Mouse (Mus musculus): Measurements from ENCODE around the gene Ipcef1. TPM values are rescaled to one million over a fixed set of nuclear protein-coding genes. Genes with fewer than 3 reads are reported as not detected.
A peak's percentile ranks its signal among the peaks of the same experiment; 100 is the strongest.

Gene Ipcef1
- polyA plus RNA-seq, 1 experiment from 2014 or later: 1.4 TPM

DNA sequence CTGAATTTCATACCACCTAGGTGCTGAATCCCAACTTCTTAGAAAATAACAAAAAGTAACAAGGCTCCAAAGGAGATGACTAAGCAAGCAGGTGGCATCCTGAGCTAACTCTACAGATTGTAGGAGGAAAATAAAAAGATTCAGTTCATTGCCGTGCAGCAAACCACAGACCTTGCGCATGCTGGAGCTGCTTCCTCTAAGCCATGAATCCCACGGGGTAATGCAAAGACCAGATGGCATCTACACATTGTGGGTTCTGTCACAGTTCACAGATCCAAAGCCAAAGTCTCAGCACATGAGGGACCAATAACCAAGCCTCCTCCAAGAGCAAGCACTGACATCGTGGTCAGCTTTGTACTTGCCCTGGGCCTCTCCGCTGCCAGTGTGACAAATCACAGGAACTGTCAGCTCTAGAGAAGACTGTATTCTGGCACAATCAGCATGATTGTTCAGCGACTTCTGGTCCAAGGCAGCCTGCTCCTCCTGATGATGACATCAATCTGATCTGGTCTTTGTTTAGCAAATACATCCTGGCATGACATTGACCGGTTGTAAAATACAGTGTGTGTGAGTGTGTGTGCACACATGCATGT, 204.0 kb downstream of the Ipcef1 start:
- Histone ChIP-seq H3K4me3 (no peak overlapping the region), H3K27ac (replicated peaks) (no peak overlapping the region), H3K36me3 (no peaks in the 10 kb centered on the region), H3K9ac (replicated peaks) (no peak overlapping the region), H3K9me3 (no peaks in the 10 kb centered on the region), H3K27me3 (no peaks in the 10 kb centered on the region), H3K4me1 (no peaks in the 10 kb centered on the region), H3K4me2 (replicated peaks) (no peak overlapping the region)
- no peak for ATAC-seq (replicated peaks)
- WGBS: 58% methylated on average over 7 of the region's 7 CpGs

GRCm38 (mm10) chr10:6846283-6846682, 206.0 kb downstream of the Ipcef1 start:
- no peaks in the 10 kb centered on the region for H3K9me3 ChIP-seq
- H3K9ac ChIP-seq (replicated peaks): no peak overlapping the region
- no peak overlapping the region for H3K4me2 ChIP-seq (replicated peaks)
- no peak overlapping the region for H3K27ac ChIP-seq (replicated peaks)
- no peaks in the 10 kb centered on the region for H3K36me3 ChIP-seq
- no peak overlapping the region for H3K4me3 ChIP-seq
- WGBS: 44% methylated on average over 1 of the region's 1 CpGs
- H3K4me1 ChIP-seq: no peaks in the 10 kb centered on the region
- no peaks in the 10 kb centered on the region for H3K27me3 ChIP-seq
- ATAC-seq (replicated peaks): peak; percentile 32; the same call in 1 of the 2 replicates

GRCm38 (mm10) chr10:6842225-6842624, 210.1 kb downstream of the Ipcef1 start:
- Histone ChIP-seq H3K4me3 (no peak overlapping the region), H3K36me3 (no peaks in the 10 kb centered on the region), H3K4me2 (replicated peaks) (no peak overlapping the region), H3K27me3 (no peaks in the 10 kb centered on the region), H3K4me1 (no peaks in the 10 kb centered on the region), H3K9ac (replicated peaks) (no peak overlapping the region), H3K27ac (replicated peaks) (no peak overlapping the region), H3K9me3 (no peaks in the 10 kb centered on the region)
- no peak for ATAC-seq (replicated peaks)
- 56% methylated on average over 1 of the region's 1 CpGs for WGBS

Other genes starting within 250 kb of the Ipcef1 start
- 3.1 and 3.5 TPM in 2 replicates for gene Cnksr3, start 159.8 kb upstream of the Ipcef1 start, polyA plus RNA-seq (2015; fragmentation: Nextera tagmentation; extraction: Ambion mirVana)

Measured in forebrain, embryonic 15.5 days (tissue).